Mouse (Mus musculus): ENCODE measurements at regions not wholly inside any gene's neighbourhood (a gene's known extent, or its start where the extent isn't known, plus 50 kb on each side); places are given as distances from the start of the nearest gene placed in this dataset.

GRCm38 (mm10) chr1:137297780-137298569, 337.7 kb upstream of the Nr5a2 start:
- DNase-seq, result peak; percentile 16

DNA sequence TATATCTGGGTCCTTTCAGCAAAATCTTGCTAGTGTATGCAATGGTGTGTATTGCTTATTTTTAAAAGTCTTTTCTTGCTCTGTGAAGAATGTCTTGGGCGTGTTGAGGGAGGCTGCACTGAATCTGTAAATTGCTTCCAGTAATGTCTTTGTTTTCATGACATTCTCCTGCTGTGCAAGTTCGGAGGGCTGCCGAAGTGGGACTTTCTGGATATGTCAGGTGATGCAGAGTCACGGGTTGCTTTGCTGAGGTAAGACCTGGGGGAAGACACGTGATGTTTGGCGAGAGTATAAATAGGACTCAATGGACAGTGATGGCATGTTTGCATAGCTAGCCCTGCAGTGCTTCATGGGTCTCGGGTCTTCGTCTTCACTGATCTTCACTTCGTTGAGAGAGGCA, 329.2 kb upstream of the Nr5a2 start:
- no peak for DNase-seq

GRCm38 (mm10) chr1:137283291-137283690, 323.0 kb upstream of the Nr5a2 start:
- DNase-seq, result no peak

DNA sequence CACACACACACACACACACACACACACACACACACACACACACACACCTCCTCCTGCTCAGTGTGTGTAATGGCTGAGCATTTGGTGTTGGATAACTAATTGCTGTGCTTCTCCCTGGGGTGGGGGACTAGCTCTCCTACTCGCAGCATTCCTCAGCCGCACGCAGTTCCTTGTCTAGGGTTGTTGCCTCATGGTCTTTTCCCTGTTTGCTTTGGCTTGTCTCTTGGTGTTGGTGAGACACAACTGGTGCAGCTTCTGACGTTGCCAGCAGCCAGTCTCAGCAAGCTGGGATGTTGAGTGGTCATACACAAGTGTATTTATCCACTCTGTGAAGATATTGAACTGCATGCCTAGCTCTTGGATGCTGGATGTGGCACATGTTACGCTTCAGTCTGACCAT, 322.2 kb upstream of the Nr5a2 start:
- no peak for DNase-seq

GRCm38 (mm10) chr1:137280391-137281386, 320.4 kb upstream of the Nr5a2 start:
- no peak for DNase-seq

DNA sequence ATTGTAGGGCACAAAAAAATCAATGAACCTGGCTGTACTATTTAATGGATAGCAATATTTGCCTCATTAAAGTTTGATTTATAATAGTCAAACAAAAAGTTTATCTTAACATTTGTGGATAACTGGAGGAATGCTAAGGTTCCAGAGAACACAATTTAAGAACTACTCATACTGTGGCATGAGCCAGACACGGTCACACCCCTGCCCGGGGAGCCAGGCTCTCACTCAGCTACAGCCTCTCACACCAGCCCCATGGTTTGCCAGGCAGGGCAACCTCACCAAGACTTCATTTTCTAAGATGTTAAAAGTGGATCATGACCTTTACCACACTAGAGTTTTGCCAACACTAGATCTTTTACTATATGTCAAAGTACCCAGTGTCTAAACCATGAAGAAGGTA, 319.7 kb upstream of the Nr5a2 start:
- no peak for DNase-seq

- no peak for DNase-seq
Observed at GRCm38 (mm10) chr1:137270659-137271612, 310.7 kb upstream of the Nr5a2 start.

DNA sequence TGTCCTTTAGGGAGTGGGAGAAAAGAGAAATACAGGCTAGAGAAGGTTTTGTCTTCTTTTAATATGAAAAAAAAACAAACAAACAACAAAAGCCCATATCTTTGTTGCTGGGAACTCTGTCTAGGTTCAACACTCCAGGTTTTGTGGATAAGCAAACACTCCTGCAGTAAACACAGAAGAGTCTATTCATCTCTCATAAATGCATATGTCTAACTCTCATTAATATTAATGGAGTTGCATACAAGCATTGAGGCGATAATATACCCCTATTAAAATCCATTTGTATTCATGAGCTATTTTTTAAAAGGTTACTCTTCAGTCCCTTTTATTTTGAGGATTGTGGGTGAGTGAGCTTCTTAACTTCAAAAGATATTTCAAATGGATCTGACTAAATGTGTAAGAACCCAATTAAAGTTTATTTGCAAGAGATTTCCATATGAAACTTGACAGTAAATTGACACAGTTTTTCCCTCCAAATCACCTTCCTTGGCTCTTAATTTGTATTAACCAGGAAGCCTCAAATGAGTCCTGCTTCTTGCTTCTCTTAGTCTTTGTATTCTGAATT, 302.6 kb upstream of the Nr5a2 start:
- DNase-seq, result no peak

- no peak for DNase-seq
Observed at GRCm38 (mm10) chr1:137262121-137262525, 301.9 kb upstream of the Nr5a2 start.

GRCm38 (mm10) chr1:137256294-137256693, 296.0 kb upstream of the Nr5a2 start:
- no peak for DNase-seq

- DNase-seq, result no peak
Observed at GRCm38 (mm10) chr1:137255041-137255440, 294.8 kb upstream of the Nr5a2 start.

DNA sequence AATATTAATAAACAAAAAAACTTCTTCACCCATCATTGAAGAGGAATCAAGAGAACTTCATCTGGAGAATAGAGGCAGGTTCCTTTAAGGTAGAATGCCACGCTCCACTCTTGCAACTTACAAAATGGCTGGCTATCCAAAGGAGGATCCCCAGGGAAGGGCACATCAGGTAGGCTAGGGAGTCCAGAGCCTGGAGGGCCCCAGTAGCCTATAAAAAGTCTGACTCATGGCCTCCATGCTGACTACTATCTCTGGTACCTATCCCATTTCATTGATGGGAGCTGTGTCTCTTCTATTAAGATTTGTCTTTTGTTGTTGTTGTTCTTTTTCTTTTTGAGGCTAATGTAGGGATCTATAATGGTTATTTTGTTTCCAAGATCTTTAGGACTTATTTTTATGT, 294.4 kb upstream of the Nr5a2 start:
- DNase-seq, result no peak

- DNase-seq, result no peak
Observed at GRCm38 (mm10) chr1:137227098-137227485, 266.8 kb upstream of the Nr5a2 start.

- DNase-seq, result peak; percentile 14
Observed at GRCm38 (mm10) chr1:137226479-137227097, 266.3 kb upstream of the Nr5a2 start.

DNA sequence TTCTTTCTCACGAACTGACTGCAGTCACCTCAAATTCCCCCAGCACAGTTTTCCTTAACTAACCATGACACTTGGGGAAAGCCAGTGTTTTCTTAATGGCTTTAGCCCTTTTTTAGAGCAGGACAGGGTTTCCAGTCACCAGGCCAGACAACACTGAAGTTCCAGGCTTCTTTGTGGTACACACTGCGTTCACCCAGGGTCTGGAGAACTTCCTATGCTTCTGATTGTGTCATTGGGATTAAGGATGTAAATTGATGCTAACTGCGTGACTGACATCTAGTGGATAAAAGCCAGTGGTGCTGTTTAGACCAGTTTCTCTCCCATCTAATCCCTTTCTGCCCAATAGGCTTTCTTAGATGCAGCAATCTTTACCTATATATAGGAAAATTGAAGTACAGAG, 265.2 kb upstream of the Nr5a2 start:
- DNase-seq, result no peak

DNA sequence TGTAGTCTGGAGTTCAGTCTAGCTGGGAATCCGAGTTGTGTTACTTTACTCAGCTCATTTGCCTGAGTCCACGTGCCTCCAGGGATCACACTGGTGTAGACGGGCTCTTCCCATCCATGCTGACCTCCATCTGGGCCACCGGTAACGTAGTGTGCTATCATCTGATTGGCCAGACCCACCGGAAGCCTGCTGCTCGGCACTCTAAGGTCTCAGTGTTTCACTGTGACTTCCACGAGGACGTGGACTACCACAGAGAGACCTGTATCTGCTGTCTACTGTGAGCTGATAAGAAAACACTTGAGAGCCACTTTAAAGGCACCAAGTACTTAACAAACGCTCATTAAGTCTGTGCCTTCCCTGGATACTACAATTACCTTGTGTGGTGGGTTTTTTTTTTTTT, 262.8 kb upstream of the Nr5a2 start:
- DNase-seq, result no peak

DNA sequence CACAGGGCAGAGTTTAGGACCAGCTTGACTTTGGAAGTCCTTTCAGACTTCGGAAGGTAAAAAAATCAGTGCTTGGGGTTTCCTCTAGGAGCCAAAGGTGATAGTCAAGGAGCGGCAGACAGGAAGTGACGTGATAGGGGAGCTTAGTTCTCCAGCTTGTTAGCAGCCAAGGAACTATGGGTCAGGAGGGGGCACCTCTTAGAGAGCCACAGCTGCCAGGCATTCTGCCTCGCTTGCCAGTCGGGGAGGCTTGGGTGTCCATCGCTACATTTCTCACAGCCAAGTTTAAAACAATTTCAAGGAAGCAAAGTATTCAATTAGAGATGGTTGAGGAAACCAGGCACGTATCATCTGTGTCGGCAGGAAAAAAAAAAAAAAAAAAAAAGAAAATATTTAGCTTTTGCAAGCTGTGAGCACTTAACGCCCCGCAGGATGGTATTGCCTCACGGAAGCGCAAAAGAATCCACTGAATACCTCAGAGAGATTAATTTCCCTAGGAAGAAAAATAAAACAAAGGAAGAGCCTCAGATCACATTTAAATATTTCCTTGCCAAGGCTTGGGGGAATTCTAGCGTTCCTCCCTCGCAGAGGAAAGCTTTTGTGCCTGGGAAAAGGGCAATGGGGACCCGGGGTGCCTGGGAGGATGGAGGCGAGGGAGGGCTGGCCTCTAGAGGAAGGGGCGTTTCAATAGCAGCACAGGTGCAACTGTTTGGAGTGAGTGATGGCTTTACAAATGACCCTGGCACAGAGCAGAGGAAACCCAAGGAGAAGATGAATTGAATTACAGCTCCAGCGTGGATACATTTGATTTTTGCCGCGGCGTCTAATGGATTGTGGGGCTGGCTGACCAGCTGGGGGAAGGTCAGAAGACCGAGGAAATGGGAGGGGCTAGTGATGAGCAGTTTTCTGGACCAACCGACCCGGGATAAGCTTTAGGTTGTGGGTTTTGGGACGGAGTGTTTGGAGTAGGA, 261.1 kb upstream of the Nr5a2 start:
- DNase-seq, result no peak

DNA sequence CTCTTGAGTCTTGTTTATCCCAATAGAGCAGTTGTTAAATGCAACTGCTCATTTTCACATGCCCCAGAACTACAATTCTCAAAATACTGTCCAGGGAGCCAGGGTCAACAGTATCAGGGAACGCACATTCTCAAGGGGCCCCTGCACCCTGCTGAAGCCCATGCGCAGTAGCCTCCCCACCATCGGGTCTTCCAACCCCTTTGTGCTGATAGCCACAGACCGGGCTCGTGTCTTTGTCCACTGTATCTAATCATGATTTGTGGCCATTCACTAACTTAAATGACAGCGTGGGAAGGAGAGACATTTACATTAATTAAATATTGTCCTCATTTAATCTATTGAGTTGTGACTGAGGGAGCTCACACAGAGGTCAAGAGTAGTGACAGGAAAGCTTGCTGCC, 260.0 kb upstream of the Nr5a2 start:
- no peak for DNase-seq

DNA sequence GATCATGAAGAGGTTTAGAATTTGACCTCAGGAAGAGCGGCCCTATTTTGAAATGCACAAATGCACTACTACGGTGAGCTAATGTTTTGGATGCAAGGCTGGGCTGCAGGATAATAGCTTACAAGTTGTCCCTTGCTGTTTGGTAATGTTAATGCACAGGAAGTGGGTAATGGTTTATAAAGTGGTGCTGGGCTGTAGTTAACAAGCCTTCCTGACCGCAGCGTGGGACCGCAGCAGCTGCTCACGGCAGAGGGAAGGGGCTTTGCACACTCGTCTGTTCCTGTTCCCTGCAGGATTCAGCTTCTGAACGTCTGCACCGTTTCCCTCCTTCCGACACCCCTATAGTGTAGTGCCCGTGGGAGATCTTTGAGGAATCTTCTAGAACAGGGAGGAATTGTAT, 258.4 kb upstream of the Nr5a2 start:
- DNase-seq, result no peak

DNA sequence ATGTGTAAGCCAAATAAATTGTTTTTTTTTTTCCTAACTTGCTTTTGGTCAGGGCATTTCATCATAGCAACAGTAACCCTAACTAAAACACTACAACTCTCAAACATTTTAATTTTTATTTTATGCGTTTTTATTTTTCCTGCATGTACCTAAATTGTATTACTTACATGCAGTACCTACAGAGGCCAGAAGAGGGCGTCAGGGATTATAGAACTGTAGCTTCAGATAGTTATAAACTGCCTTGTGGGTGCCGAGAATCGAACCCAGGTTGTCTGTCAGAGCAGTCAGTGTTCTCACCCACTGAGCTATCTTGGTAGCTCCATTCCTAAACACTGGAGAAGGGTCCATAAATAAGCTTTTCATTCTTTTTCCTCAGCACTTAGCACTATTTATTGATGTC, 257.8 kb upstream of the Nr5a2 start:
- DNase-seq, result no peak

- no peak for DNase-seq
Observed at GRCm38 (mm10) chr1:137217206-137217605, 257.0 kb upstream of the Nr5a2 start.

Data from thymus, postnatal 25 days (tissue).